Mouse (Mus musculus) hindbrain, postnatal 0 days (tissue): ENCODE data around the gene Ssr3. TPM values are rescaled to one million over a fixed set of nuclear protein-coding genes. Genes with fewer than 3 reads are reported as not detected.

Experiments
- ATAC-seq: fragments of 200-750 bp; cut with Nextera tagmentation; 2 replicates; pipeline ENCODE4 v1.8.0; 2017; ENCODE audit warnings: mild to moderate bottlenecking, moderate TSS enrichment, moderate library complexity
- DNase-seq: peaks from one replicate; pipeline ENCODE4 v3.0.0-alpha.2; 2015; ENCODE audit warnings: low spot score
- H3K27ac ChIP-seq: fragments of 300-500 bp; sonication (generic); 2 replicates; pipeline ENCODE4 v1.5.1; 2014; ENCODE audit warnings: mild to moderate bottlenecking
- H3K27me3 ChIP-seq: fragments of 300-500 bp; sonication (generic); 2 replicates; pipeline ENCODE4 v1.6.1; 2014; ENCODE audit warnings: low read length, mixed read lengths; ENCODE audit not compliant: insufficient read depth
- H3K36me3 ChIP-seq: fragments of 300-500 bp; sonication (generic); 2 replicates; pipeline ENCODE4 v1.6.1; 2014; ENCODE audit warnings: low read length, mixed read lengths; ENCODE audit not compliant: insufficient read depth
- H3K4me1 ChIP-seq: fragments of 300-500 bp; sonication (generic); 2 replicates; pipeline ENCODE4 v1.6.1; 2014; ENCODE audit warnings: antibody characterized with exemption, low read length, mixed read lengths; ENCODE audit not compliant: insufficient read depth
- H3K4me2 ChIP-seq: fragments of 300-500 bp; sonication (generic); 2 replicates; pipeline ENCODE4 v1.6.1; 2014; ENCODE audit warnings: low read depth, mild to moderate bottlenecking, low read length, moderate library complexity, mixed read lengths
- H3K4me3 ChIP-seq: fragments of 300-500 bp; sonication (generic); 2 replicates; pipeline ENCODE4 v1.5.1; 2014; ENCODE audit warnings: low read length
- H3K9ac ChIP-seq: fragments of 300-500 bp; sonication (generic); replicated peaks from 2 replicates; pipeline ENCODE4 v1.6.1; 2014; ENCODE audit warnings: mild to moderate bottlenecking, low read length, moderate library complexity, mixed read lengths
- H3K9me3 ChIP-seq: fragments of 300-500 bp; sonication (generic); 2 replicates; pipeline ENCODE4 v1.6.1; 2016; ENCODE audit warnings: low read length, mixed read lengths
- CTCF ChIP-seq: IDR thresholded peaks from 2 replicates; pipeline ENCODE4 v1.5.1; 2016; ENCODE audit warnings: antibody characterized with exemption, control low read depth, low read depth
- WGBS: fragments of 180-500 bp; shearing (Covaris S2); extraction: QIAGEN DNeasy Blood & Tissue Kit; methylation state at CpG from one replicate; pipeline ENCODE4 v1.1.7; 2014; 5-methylcytosine and 5-hydroxymethylcytosine counted together
- polyA plus RNA-seq: library from polyadenylated mRNA; unstranded; fragments of >200 nt; fragmentation: Nextera tagmentation; extraction: Ambion mirVana; gene quantifications from 2 replicates; pipeline ENCODE4 v1.2.1, GENCODE M21; 2015
- total RNA-seq: library from RNA; depleted of rRNA; stranded (reverse); fragments of >200 nt; gene quantifications from 2 replicates; pipeline ENCODE4 v1.2.3, GENCODE M21; 2014

Ssr3 gene
- total and polyA plus RNA-seq, 2 experiments from 2014 or later: 136 to 154 TPM

DNA sequence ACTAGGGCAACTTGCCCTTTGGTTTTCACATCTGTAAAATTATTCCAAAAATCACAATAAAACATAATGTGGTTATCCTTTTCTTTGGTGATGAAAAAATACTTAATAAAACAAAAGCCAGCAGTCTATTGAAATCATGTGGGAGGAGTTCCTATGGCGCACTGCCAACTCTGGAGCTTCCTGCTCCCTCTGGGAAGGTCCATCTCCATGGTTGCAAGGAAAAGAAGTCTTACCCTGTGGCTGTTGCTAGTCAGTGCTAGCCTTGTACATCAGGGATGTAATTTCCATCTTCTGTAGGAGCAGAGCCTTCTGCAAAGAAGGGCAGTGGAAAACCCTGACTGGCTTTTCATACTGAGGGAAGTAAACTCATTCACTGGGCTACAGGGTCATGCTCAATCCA, 29.0 kb downstream of the Ssr3 start:
- peak; percentile 55 for DNase-seq
- ATAC-seq: peak; percentile 38; the same call in 1 of the 2 replicates
- Histone ChIP-seq H3K36me3 (no peaks in the 10 kb centered on the region; the same call in 1 of the 2 replicates), H3K27me3 (no peaks in the 10 kb centered on the region), H3K4me1 (no peaks in the 10 kb centered on the region), H3K9ac (no peak overlapping the region), H3K27ac (no peak overlapping the region), H3K4me3 (no peak overlapping the region), H3K4me2 (no peak overlapping the region), H3K9me3 (no peaks in the 10 kb centered on the region)
- 76% methylated on average over 1 of the region's 1 CpGs for WGBS
- no peak for TF ChIP-seq CTCF

DNA sequence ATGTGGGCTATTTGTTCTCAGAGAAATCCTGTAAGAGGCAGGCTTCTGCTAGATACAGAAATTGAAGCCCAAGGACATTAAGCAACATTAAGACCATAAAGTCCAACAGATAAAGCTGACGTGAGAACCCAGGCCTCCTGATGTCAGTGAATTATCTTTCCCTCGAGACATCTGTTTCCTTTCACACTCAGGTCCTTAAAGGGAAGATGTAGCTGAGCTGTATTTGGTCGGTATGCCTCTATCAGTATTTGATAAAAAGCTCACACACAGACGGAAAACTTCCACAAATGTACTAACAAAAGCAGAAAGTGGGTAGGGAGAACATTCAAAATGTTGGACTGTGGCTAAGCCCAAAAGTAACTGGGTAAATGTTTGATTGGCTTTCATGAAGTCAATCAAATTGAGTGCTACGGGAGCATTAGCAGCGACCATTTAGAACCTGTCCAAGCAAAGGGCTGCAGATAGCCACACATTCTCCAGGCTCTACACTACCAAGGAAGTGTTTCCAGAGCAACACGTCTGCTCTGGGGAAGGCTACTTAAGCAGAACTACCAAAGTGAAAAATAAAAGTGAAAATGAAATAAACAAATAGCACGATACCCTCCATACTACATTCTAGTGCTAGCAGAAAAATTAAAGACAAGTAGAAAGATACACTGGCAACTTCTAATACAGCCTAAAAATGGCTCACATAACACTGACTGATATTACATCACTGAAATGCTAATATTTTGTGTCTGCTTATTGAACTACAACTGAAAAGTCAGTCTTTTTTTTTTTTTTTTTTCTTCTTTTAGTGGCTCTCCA, 32.1 kb downstream of the Ssr3 start:
- H3K9ac ChIP-seq: no peak overlapping the region
- no peaks in the 10 kb centered on the region; the same call in 1 of the 2 replicates for H3K36me3 ChIP-seq
- no peaks in the 10 kb centered on the region for H3K4me1 ChIP-seq
- H3K9me3 ChIP-seq: no peaks in the 10 kb centered on the region
- WGBS: 79% methylated on average over 8 of the region's 8 CpGs
- H3K27me3 ChIP-seq: no peaks in the 10 kb centered on the region
- H3K4me3 ChIP-seq: no peak overlapping the region
- no peak overlapping the region for H3K4me2 ChIP-seq
- no peak for TF ChIP-seq CTCF
- ATAC-seq (no peak), DNase-seq (no peak)
- no peak overlapping the region for H3K27ac ChIP-seq

DNA sequence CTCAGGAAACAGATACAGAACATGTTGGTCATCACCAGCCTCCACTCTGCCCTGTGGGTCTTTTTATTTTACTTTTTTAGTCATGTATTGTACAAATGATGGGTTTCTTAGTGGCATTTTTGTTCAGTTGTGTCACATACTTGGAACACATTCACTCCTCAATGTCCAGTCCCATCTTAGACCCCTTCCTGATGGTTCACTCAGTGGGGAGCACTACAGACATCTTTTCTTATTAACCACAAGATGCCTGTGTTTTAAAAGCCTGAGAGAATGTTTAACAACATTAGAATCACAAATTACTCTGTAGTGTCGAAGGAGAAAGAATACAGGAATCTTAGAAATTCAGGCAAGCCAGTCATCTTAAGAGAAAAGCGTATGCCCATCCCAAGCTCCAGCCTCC, 33.6 kb downstream of the Ssr3 start:
- no peaks in the 10 kb centered on the region for H3K4me1 ChIP-seq
- H3K4me3 ChIP-seq: no peak overlapping the region
- H3K9ac ChIP-seq: no peak overlapping the region
- no peak overlapping the region for H3K4me2 ChIP-seq
- DNase-seq (no peak), ATAC-seq (no peak)
- no peak overlapping the region for H3K27ac ChIP-seq
- WGBS: 63% methylated on average over 2 of the region's 2 CpGs
- no peaks in the 10 kb centered on the region for H3K36me3 ChIP-seq
- no peak for TF ChIP-seq CTCF
- H3K9me3 ChIP-seq: no peaks in the 10 kb centered on the region
- no peaks in the 10 kb centered on the region for H3K27me3 ChIP-seq

- no peaks in the 10 kb centered on the region for H3K36me3 ChIP-seq
- H3K27ac ChIP-seq: no peak overlapping the region
- no peaks in the 10 kb centered on the region for H3K9me3 ChIP-seq
- no peak overlapping the region for H3K4me3 ChIP-seq
- no peak overlapping the region for H3K9ac ChIP-seq
- DNase-seq: no peak
- ATAC-seq: no peak
- H3K4me2 ChIP-seq: no peak overlapping the region
- no peaks in the 10 kb centered on the region for H3K27me3 ChIP-seq
- TF ChIP-seq CTCF: no peak
- WGBS: 56% methylated on average over 2 of the region's 2 CpGs
- H3K4me1 ChIP-seq: no peaks in the 10 kb centered on the region
Measured at GRCm38 (mm10) chr3:65358275-65358674, 34.1 kb downstream of the Ssr3 start.

DNA sequence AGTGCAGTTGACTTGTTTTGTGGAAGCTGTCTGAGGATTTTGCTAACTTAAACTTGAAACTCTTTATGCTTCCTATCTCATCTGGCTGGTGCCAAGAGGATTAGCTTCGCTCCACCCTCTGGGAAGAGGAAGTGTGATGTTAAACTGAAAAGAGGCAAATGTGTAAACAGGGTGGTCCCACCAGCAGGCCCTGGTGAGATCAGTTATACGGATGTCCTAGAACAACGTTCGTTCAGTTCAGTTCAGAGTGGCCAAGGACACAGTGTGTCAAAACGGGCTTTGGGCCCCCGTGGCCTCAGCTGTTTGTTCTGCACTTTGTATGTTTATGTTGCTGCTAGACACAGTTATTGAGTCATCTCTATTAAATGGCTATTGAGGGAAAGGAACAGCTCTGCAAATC, 36.9 kb downstream of the Ssr3 start:
- Histone ChIP-seq H3K4me2 (no peak overlapping the region), H3K9me3 (no peaks in the 10 kb centered on the region), H3K4me3 (no peak overlapping the region), H3K4me1 (no peaks in the 10 kb centered on the region), H3K36me3 (no peaks in the 10 kb centered on the region), H3K27ac (no peak overlapping the region), H3K9ac (no peak overlapping the region), H3K27me3 (no peaks in the 10 kb centered on the region)
- DNase-seq: no peak
- 69% methylated on average over 6 of the region's 6 CpGs for WGBS
- no peak for TF ChIP-seq CTCF
- no peak for ATAC-seq

DNA sequence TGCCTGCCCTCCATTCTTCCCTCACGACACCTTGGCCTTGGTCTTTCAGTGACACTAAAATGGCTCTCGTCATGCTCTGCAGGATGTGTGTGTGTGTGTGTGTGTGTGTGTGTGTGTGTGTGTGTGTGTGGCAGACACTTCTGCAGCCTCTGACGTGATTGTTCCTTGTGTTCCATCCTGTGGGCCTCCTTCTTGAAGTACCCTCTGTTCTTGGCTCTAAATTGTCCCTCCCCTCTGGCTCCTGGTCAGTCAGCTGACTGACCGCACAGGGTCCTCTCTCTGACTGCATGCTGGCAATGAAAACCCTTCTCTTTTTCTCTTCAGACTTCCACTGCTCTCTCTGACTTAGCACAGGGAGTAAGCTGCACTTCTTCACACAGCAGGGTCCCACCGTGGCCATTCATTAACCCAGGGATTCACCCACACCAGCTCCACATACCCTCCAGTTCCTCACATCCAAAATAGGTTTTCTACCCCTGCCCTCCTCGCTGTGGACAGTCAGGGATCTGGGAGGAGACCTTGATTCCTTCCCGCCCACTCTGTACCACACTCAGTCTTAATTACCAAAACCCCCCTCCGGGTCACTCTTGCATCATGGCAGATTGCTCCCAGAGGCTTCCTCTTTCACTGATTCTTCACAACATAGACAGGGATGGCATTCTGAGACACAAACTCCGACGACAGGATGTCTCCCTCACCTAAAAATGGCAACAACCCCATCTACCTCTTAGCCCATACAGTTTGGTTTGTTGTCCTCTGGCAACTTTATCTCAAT, 39.0 kb downstream of the Ssr3 start:
- H3K9ac ChIP-seq: no peak overlapping the region
- ATAC-seq (no peak), DNase-seq (no peak)
- WGBS: 69% methylated on average over 10 of the region's 10 CpGs
- H3K27me3 ChIP-seq: no peaks in the 10 kb centered on the region
- no peak for TF ChIP-seq CTCF
- H3K4me3 ChIP-seq: no peak overlapping the region
- H3K9me3 ChIP-seq: no peaks in the 10 kb centered on the region
- no peaks in the 10 kb centered on the region for H3K4me1 ChIP-seq
- no peak overlapping the region for H3K4me2 ChIP-seq
- H3K36me3 ChIP-seq: no peaks in the 10 kb centered on the region
- H3K27ac ChIP-seq: no peak overlapping the region
